Mouse (Mus musculus) hindbrain, embryonic 16.5 days (tissue): ENCODE measurements around the gene Agtpbp1. TPM values are rescaled to one million over a fixed set of nuclear protein-coding genes. Genes with fewer than 3 reads are reported as not detected.

Source experiments
- ATAC-seq: fragments of 200-750 bp; cut with Nextera tagmentation; 2 replicates; pipeline ENCODE4 v1.8.0; 2017; ENCODE audit warnings: moderate TSS enrichment, moderate library complexity
- H3K27ac ChIP-seq: fragments of 300-500 bp; sonication (generic); 2 replicates; pipeline ENCODE4 v1.5.1; 2014; ENCODE audit warnings: low read depth, mild to moderate bottlenecking, control low read depth, low read length, moderate library complexity
- H3K27me3 ChIP-seq: fragments of 300-500 bp; sonication (generic); replicated peaks from 2 replicates; pipeline ENCODE4 v1.6.1; 2014; ENCODE audit warnings: low read length; ENCODE audit not compliant: control insufficient read depth, insufficient read depth
- H3K36me3 ChIP-seq: fragments of 300-500 bp; sonication (generic); 2 replicates; pipeline ENCODE4 v1.6.1; 2014; ENCODE audit warnings: mild to moderate bottlenecking, low read length, moderate library complexity, mixed read lengths; ENCODE audit not compliant: control insufficient read depth, insufficient read depth
- H3K4me1 ChIP-seq: fragments of 300-500 bp; sonication (generic); 2 replicates; pipeline ENCODE4 v1.6.1; 2014; ENCODE audit warnings: low read depth, low read length; ENCODE audit not compliant: control insufficient read depth, insufficient read depth
- H3K4me2 ChIP-seq: fragments of 300-500 bp; sonication (generic); 2 replicates; pipeline ENCODE4 v1.6.1; 2014; ENCODE audit warnings: mild to moderate bottlenecking, low read length, control low read depth, moderate library complexity
- H3K4me3 ChIP-seq: fragments of 300-500 bp; sonication (generic); 2 replicates; pipeline ENCODE4 v1.5.1; 2014; ENCODE audit warnings: mild to moderate bottlenecking, low read length, control low read depth, moderate library complexity
- H3K9ac ChIP-seq: fragments of 300-500 bp; sonication (generic); 2 replicates; pipeline ENCODE4 v1.6.1; 2014; ENCODE audit warnings: low read depth, mild to moderate bottlenecking, control low read depth, low read length, moderate library complexity
- H3K9me3 ChIP-seq: fragments of 300-500 bp; sonication (generic); 2 replicates; pipeline ENCODE4 v1.6.1; 2014; ENCODE audit warnings: mild to moderate bottlenecking, low read length, moderate library complexity; ENCODE audit not compliant: control insufficient read depth
- WGBS: fragments of 180-500 bp; shearing (Covaris S2); extraction: QIAGEN DNeasy Blood & Tissue Kit; methylation state at CpG from one replicate; pipeline ENCODE4 v1.1.7; 2014; 5-methylcytosine and 5-hydroxymethylcytosine counted together
- polyA plus RNA-seq: library from polyadenylated mRNA; unstranded; fragments of >200 nt; fragmentation: Nextera tagmentation; extraction: Ambion mirVana; gene quantifications from 2 replicates; pipeline ENCODE4 v1.2.1, GENCODE M21; 2015

The Agtpbp1 gene
- polyA plus RNA-seq, 1 experiment from 2014 or later = 69.0 TPM

DNA sequence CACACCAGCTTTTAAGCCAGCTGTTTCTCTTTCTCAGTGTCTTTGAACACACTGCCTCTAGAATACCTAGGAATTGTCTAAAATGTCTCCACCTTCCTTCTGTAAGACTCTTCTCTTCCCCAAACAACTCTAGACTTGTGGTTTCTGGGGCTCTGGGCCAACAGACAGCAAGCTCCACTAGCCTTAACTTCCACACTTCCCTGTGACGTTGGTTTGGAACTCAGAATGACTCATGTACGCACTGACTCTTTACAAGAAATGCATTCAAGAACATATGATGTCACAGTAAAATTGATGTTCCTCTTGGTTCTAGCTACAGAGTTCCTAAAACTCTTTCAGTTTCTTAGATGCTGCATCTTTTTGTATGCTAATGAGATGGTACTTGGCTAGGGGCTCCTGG lies 22.6 kb downstream of the Agtpbp1 start:
- Histone ChIP-seq H3K27me3 (no peaks in the 10 kb centered on the region), H3K9ac (no peak overlapping the region), H3K4me1 (peaks cover 2% of the 10 kb centered on the region; the same call in 1 of the 2 replicates), H3K4me3 (no peak overlapping the region), H3K27ac (no peak overlapping the region), H3K4me2 (no peak overlapping the region), H3K36me3 (no peaks in the 10 kb centered on the region), H3K9me3 (no peaks in the 10 kb centered on the region)
- no peak for ATAC-seq
- 79% methylated on average over 2 of the region's 2 CpGs for WGBS

DNA sequence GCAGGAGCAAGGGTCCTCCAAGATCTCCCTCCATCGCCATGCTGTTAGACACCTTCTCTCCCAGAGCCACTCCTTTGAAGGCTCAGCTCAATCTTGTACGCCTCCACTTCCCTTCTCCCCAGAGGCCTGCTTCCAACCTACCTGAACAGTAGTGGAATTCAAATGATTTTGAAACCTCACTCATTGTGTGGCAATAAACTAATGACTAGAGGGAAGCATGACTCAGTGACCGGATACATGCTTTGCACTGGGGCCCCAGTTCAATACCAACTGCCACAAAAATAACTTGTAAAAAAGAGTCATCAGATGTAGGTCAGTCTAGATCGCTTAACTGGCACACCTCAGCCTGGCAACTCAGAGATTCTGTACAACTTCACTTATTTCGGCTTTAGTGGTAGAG lies 26.3 kb downstream of the Agtpbp1 start:
- Histone ChIP-seq H3K27ac (no peak overlapping the region), H3K27me3 (no peaks in the 10 kb centered on the region), H3K9ac (no peak overlapping the region), H3K4me3 (no peak overlapping the region), H3K4me2 (peak overlapping the region; percentile 26; the same call in 1 of the 2 replicates), H3K36me3 (no peaks in the 10 kb centered on the region), H3K4me1 (peaks cover 14% of the 10 kb centered on the region), H3K9me3 (no peaks in the 10 kb centered on the region)
- 85% methylated on average over 5 of the region's 5 CpGs for WGBS
- no peak for ATAC-seq

GRCm38 (mm10) chr13:59557185-59557985 lies 27.6 kb downstream of the Agtpbp1 start:
- H3K27ac ChIP-seq = peak overlapping the region; percentile 84
- H3K9me3 ChIP-seq = no peaks in the 10 kb centered on the region
- WGBS = under 1% methylated on average over 40 of the region's 73 CpGs
- H3K4me3 ChIP-seq = peak overlapping the region; percentile 82
- H3K4me2 ChIP-seq = peak overlapping the region; percentile 80
- H3K27me3 ChIP-seq = no peaks in the 10 kb centered on the region
- peak overlapping the region; percentile 89 for H3K9ac ChIP-seq
- ATAC-seq = peak; percentile 92
- peaks cover 14% of the 10 kb centered on the region for H3K4me1 ChIP-seq
- no peaks in the 10 kb centered on the region for H3K36me3 ChIP-seq

DNA sequence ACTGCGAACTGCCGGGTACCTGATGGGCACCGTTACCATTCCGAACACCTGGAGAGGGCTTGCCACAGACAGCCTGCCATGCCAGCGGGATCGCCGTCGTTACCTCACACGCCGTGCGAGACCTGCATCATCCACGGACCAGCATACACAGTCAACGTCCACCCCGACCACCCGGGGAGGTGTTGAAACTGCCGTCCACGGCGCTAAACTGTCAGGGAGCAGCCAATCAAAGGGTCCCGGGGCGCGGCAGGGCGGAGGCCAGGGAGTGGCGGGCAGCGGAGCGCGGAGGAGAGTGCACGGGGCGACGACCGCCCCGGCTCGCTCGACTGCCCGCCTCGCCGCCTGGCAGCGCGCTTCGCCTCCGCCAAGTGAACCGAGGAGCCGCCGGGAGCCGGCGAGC lies 28.4 kb downstream of the Agtpbp1 start:
- under 1% methylated on average over 24 of the region's 45 CpGs for WGBS
- ATAC-seq = peak; percentile 65
- H3K27me3 ChIP-seq = no peaks in the 10 kb centered on the region
- H3K27ac ChIP-seq = peak overlapping the region; percentile 84
- H3K9me3 ChIP-seq = no peaks in the 10 kb centered on the region
- no peaks in the 10 kb centered on the region for H3K36me3 ChIP-seq
- H3K4me2 ChIP-seq = peak overlapping the region; percentile 80
- H3K4me1 ChIP-seq = peaks cover 14% of the 10 kb centered on the region
- H3K9ac ChIP-seq = peak overlapping the region; percentile 89
- peak overlapping the region; percentile 82 for H3K4me3 ChIP-seq

- Histone ChIP-seq H3K27ac (no peak overlapping the region), H3K9me3 (no peaks in the 10 kb centered on the region), H3K4me1 (peaks cover 14% of the 10 kb centered on the region), H3K36me3 (no peaks in the 10 kb centered on the region), H3K9ac (peak overlapping the region; percentile 41; the same call in 1 of the 2 replicates), H3K4me2 (peak overlapping the region; percentile 80), H3K4me3 (peak overlapping the region; percentile 82), H3K27me3 (no peaks in the 10 kb centered on the region)
- no peak for ATAC-seq
- 65% methylated on average over 8 of the region's 8 CpGs for WGBS
Observed at GRCm38 (mm10) chr13:59555613-59556192, 29.3 kb downstream of the Agtpbp1 start.

GRCm38 (mm10) chr13:59554772-59555505 lies 30.1 kb downstream of the Agtpbp1 start:
- peak overlapping the region; percentile 80 for H3K4me2 ChIP-seq
- WGBS = 72% methylated on average over 17 of the region's 17 CpGs
- no peaks in the 10 kb centered on the region for H3K9me3 ChIP-seq
- no peaks in the 10 kb centered on the region for H3K27me3 ChIP-seq
- ATAC-seq = no peak
- H3K27ac ChIP-seq = no peak overlapping the region
- peaks cover 14% of the 10 kb centered on the region for H3K4me1 ChIP-seq
- H3K9ac ChIP-seq = peak overlapping the region; percentile 41
- peak overlapping the region; percentile 82 for H3K4me3 ChIP-seq
- no peaks in the 10 kb centered on the region for H3K36me3 ChIP-seq

- no peak overlapping the region for H3K9ac ChIP-seq
- H3K9me3 ChIP-seq = no peaks in the 10 kb centered on the region
- no peak overlapping the region for H3K4me2 ChIP-seq
- ATAC-seq = no peak
- 64% methylated on average over 2 of the region's 2 CpGs for WGBS
- H3K4me3 ChIP-seq = no peak overlapping the region
- no peaks in the 10 kb centered on the region for H3K27me3 ChIP-seq
- no peaks in the 10 kb centered on the region for H3K36me3 ChIP-seq
- H3K27ac ChIP-seq = no peak overlapping the region
- H3K4me1 ChIP-seq = peaks cover 12% of the 10 kb centered on the region
Observed at GRCm38 (mm10) chr13:59552751-59553150, 32.3 kb downstream of the Agtpbp1 start.

- Histone ChIP-seq H3K9me3 (no peaks in the 10 kb centered on the region), H3K9ac (no peak overlapping the region), H3K4me1 (peaks cover 12% of the 10 kb centered on the region), H3K4me3 (no peak overlapping the region), H3K27me3 (no peaks in the 10 kb centered on the region), H3K36me3 (no peaks in the 10 kb centered on the region), H3K4me2 (no peak overlapping the region), H3K27ac (no peak overlapping the region)
- WGBS = 86% methylated on average over 5 of the region's 5 CpGs
- ATAC-seq = no peak
Observed at GRCm38 (mm10) chr13:59552286-59552685, 32.7 kb downstream of the Agtpbp1 start.

- ATAC-seq = no peak
- Histone ChIP-seq H3K4me3 (no peak overlapping the region), H3K27me3 (no peaks in the 10 kb centered on the region), H3K9ac (no peak overlapping the region), H3K4me2 (no peak overlapping the region), H3K27ac (no peak overlapping the region), H3K9me3 (no peaks in the 10 kb centered on the region), H3K36me3 (no peaks in the 10 kb centered on the region), H3K4me1 (no peaks in the 10 kb centered on the region; the same call in 1 of the 2 replicates)
- 70% methylated on average over 1 of the region's 1 CpGs for WGBS
Observed at GRCm38 (mm10) chr13:59549318-59549798, 35.7 kb downstream of the Agtpbp1 start.
